Mouse (Mus musculus): ENCODE results near the gene Glis2.
A peak's percentile ranks its signal among the peaks of the same experiment; 100 is the strongest.

GRCm38 (mm10) chr16:4551056-4551455, 43.5 kb upstream of the Glis2 start:
- TF ChIP-seq CEBPB (IDR thresholded peaks at IDR 0.05; ENCODE audit: low read depth) (no peak), USF1 (IDR thresholded peaks at IDR 0.05; ENCODE audit: low read depth) (no peak), CTCF (IDR thresholded peaks at IDR 0.05; ENCODE audit: control insufficient read depth, insufficient read depth, insufficient read length) (peak; percentile 90), MAX (IDR thresholded peaks at IDR 0.05) (no peak)

Measured in C2C12 (cell line).